In genomic region chr10:83565449-83566441, GRCm38 (mm10) we compare ENCODE assay signal across 17 mouse cellular contexts. TPM values are rescaled to one million over a fixed set of nuclear protein-coding genes. Genes with fewer than 3 reads are reported as not detected.
DNase-seq lines count a peak whose midpoint lies in the region; ATAC-seq and TF ChIP-seq lines count a peak whose summit lies in the region.
"Had no signal": no experiment of that assay in that cellular context is flagged by ENCODE, and none has a peak within 500 bp of the region (broad histone marks: within the 10 kb centered on the region; RNA-seq: fewer than 3 reads in every experiment).

No protein-coding gene starts in this region.

- WGBS in lung, embryonic 14.5 days: 96% methylated on average over 7 of the region's 7 CpGs
- 94% methylated on average over 7 of the region's 7 CpGs for WGBS in kidney, embryonic 16.5 days

- TF ChIP-seq POLR2A in CH12.LX (IDR thresholded peaks at IDR 0.05; ENCODE audit: low read depth, low read length): no peak

- ATAC-seq in lung, embryonic 14.5 days (ENCODE audit: insufficient read depth): no peak
- ATAC-seq in monocyte, adult 5-6 weeks (replicated peaks; ENCODE audit: insufficient number of reproducible peaks, low FRiP score, low TSS enrichment, poor library complexity, severe bottlenecking): peak; percentile 24; the same call in 1 of the 2 replicates
- no peak for ATAC-seq in kidney, embryonic 16.5 days (ENCODE audit: low FRiP score, low TSS enrichment)

- peaks cover 82% of the 10 kb centered on the region for H3K36me3 ChIP-seq in lung, embryonic 14.5 days (ENCODE audit: insufficient read depth)
- peaks cover 59 to 89% of the 10 kb centered on the region in 2 experiments for H3K36me3 ChIP-seq in CH12.LX (replicated peaks in 1 of 2; ENCODE audit: control insufficient read depth in 1 of 2, insufficient read depth in 1 of 2, low read length in 1 of 2)
- peaks cover 71% of the 10 kb centered on the region for H3K36me3 ChIP-seq in kidney, embryonic 16.5 days (ENCODE audit: insufficient read depth, low read length)

- no peaks in the 10 kb centered on the region for H3K9me3 ChIP-seq in lung, embryonic 14.5 days (ENCODE audit: low read depth, low read length)
- no peaks in the 10 kb centered on the region for H3K9me3 ChIP-seq in CH12.LX (replicated peaks; ENCODE audit: low read length)
- no peaks in the 10 kb centered on the region for H3K9me3 ChIP-seq in kidney, embryonic 16.5 days (ENCODE audit: low read length)
- H3K9me3 ChIP-seq: embryonic facial prominence, embryonic 12.5 days; limb, embryonic 13.5 days; neural tube, embryonic 15.5 days had no signal

- H3K9ac ChIP-seq in lung, embryonic 14.5 days: no peak overlapping the region
- no peak overlapping the region for H3K9ac ChIP-seq in CH12.LX (ENCODE audit: insufficient read depth, low read depth)
- H3K9ac ChIP-seq in kidney, embryonic 16.5 days (replicated peaks; ENCODE audit: low read length): no peak overlapping the region
- H3K9ac ChIP-seq: embryonic facial prominence, embryonic 12.5 days; hindbrain, embryonic 14.5 days; limb, embryonic 13.5 days; neural tube, embryonic 15.5 days had no signal

- DNase-seq in lung, embryonic 14.5 days: no peak
- DNase-seq in lung, postnatal 14 days: no peak
- DNase-seq in CH12.LX (ENCODE audit: extremely low read depth) (peak; percentile 15), MN1 (ENCODE audit: low spot score) (no peak)
- peak; percentile 16 for DNase-seq in c-Kit-positive CD71-negative TER-119-negative erythroid progenitor cells, embryonic 14.5 days (ENCODE audit: low read depth)
- no peak for DNase-seq in frontal cortex, postnatal 36 days (ENCODE audit: low spot score in 2 of 2)
- DNase-seq: adrenal gland, postnatal 36 days; heart, adult 18-20 months; kidney, adult 9 months; thymus, postnatal 36 days had no signal

- in situ Hi-C loops in CH12.LX (cut with MboI; ENCODE audit: low pct_ligation_motif_present, low pct_unique_long_range_greater_than_20kb, low sequenced_read_pairs): no loop called here

- TF ChIP-seq RAD21 in CH12.LX (IDR thresholded peaks at IDR 0.05; ENCODE audit: low read depth, low read length): no peak

- no peak overlapping the region for H3K4me2 ChIP-seq in lung, embryonic 14.5 days
- H3K4me2 ChIP-seq in CH12.LX (ENCODE audit: insufficient read depth, low read depth, poor library complexity, severe bottlenecking): no peak overlapping the region
- no peak overlapping the region for H3K4me2 ChIP-seq in kidney, embryonic 16.5 days (replicated peaks; ENCODE audit: low read depth, low read length)
- H3K4me2 ChIP-seq: embryonic facial prominence, embryonic 12.5 days; hindbrain, embryonic 14.5 days; limb, embryonic 13.5 days; neural tube, embryonic 15.5 days had no signal

- H3K4me3 ChIP-seq in lung, embryonic 14.5 days (ENCODE audit: low read depth, low read length): no peak overlapping the region
- no peak overlapping the region for H3K4me3 ChIP-seq in CH12.LX (replicated peaks in 1 of 3; ENCODE audit: low read depth in 2 of 3, low read length in 2 of 3, poor library complexity in 1 of 3)
- no peak overlapping the region for H3K4me3 ChIP-seq in kidney, embryonic 16.5 days (ENCODE audit: low read length)
- H3K4me3 ChIP-seq: embryonic facial prominence, embryonic 12.5 days; limb, embryonic 13.5 days; neural tube, embryonic 15.5 days had no signal

- no peak overlapping the region for H3K27ac ChIP-seq in lung, embryonic 14.5 days (ENCODE audit: low read depth)
- H3K27ac ChIP-seq in CH12.LX (ENCODE audit: insufficient read depth, low read depth): no peak overlapping the region
- no peak overlapping the region for H3K27ac ChIP-seq in kidney, embryonic 16.5 days (ENCODE audit: low read length)
- H3K27ac ChIP-seq: embryonic facial prominence, embryonic 12.5 days; hindbrain, embryonic 14.5 days; limb, embryonic 13.5 days; neural tube, embryonic 15.5 days had no signal

- no peaks in the 10 kb centered on the region for H3K27me3 ChIP-seq in lung, embryonic 14.5 days (ENCODE audit: insufficient read depth, low read length)
- H3K27me3 ChIP-seq in CH12.LX (replicated peaks): no peaks in the 10 kb centered on the region
- H3K27me3 ChIP-seq in kidney, embryonic 16.5 days (ENCODE audit: insufficient read depth, low read length): no peaks in the 10 kb centered on the region
- H3K27me3 ChIP-seq: embryonic facial prominence, embryonic 12.5 days; limb, embryonic 13.5 days; neural tube, embryonic 15.5 days had no signal

- dilution Hi-C loops in CH12.LX (cut with MboI; ENCODE audit: extremely low pct_ligation_motif_present, extremely low pct_unique_long_range_greater_than_20kb, low sequenced_read_pairs): no loop called here

- no peaks in the 10 kb centered on the region for H3K79me2 ChIP-seq in CH12.LX (replicated peaks; ENCODE audit: control insufficient read depth, extremely low read depth, insufficient read depth, poor library complexity, severe bottlenecking)

- no peaks in the 10 kb centered on the region for H3K4me1 ChIP-seq in lung, embryonic 14.5 days (ENCODE audit: insufficient read depth)
- peaks cover 2% of the 10 kb centered on the region in 2 experiments; a peak in 2 of 4 replicates for H3K4me1 ChIP-seq in CH12.LX (ENCODE audit: control insufficient read depth in 1 of 2, insufficient read depth in 2 of 2)
- H3K4me1 ChIP-seq in kidney, embryonic 16.5 days (ENCODE audit: insufficient read depth, low read length): no peaks in the 10 kb centered on the region
- H3K4me1 ChIP-seq: embryonic facial prominence, embryonic 12.5 days; limb, embryonic 13.5 days; neural tube, embryonic 15.5 days had no signal

- TF ChIP-seq EP300 in CH12.LX (IDR thresholded peaks at IDR 0.05; ENCODE audit: low read length): no peak

- TF ChIP-seq CTCF in lung, embryonic 14.5 days (IDR thresholded peaks at IDR 0.05; ENCODE audit: low read depth): peak; percentile 35; the same call in 1 of the 2 replicates
- TF ChIP-seq CTCF in CH12.LX (conservative IDR thresholded peaks at IDR 0.05 in 1 of 2, IDR thresholded peaks at IDR 0.05 in 1 of 2; ENCODE audit: low read depth in 2 of 2, low read length in 2 of 2): no peak; a peak in 1 of 4 replicates

TF ChIP-seq in CH12.LX, 34 proteins besides CTCF, POLR2A, EP300 and RAD21:
- TF ChIP-seq KAT2A (IDR thresholded peaks at IDR 0.05; ENCODE audit: insufficient replicate concordance, low read length) (no peak), MYC (IDR thresholded peaks at IDR 0.05; ENCODE audit: low read depth, low read length) (no peak), CHD1 (IDR thresholded peaks at IDR 0.05; ENCODE audit: low read depth, low read length) (no peak), USF2 (conservative IDR thresholded peaks at IDR 0.05; ENCODE audit: low read depth, low read length) (no peak), MAZ (IDR thresholded peaks at IDR 0.05; ENCODE audit: low read depth, low read length) (no peak), USF1 (IDR thresholded peaks at IDR 0.05; ENCODE audit: low read depth, low read length) (no peak), IRF4 (IDR thresholded peaks at IDR 0.05; ENCODE audit: low read depth, low read length) (no peak), RCOR1 (conservative IDR thresholded peaks at IDR 0.05; ENCODE audit: low read depth, low read length) (no peak), ZNF384 (IDR thresholded peaks at IDR 0.05; ENCODE audit: low read depth, low read length) (no peak), ELF1 (IDR thresholded peaks at IDR 0.05; ENCODE audit: low read depth, low read length) (no peak), CHD2 (IDR thresholded peaks at IDR 0.05; ENCODE audit: low read length) (no peak), MAFK (IDR thresholded peaks at IDR 0.05; ENCODE audit: insufficient replicate concordance, low read length) (no peak), MXI1 (IDR thresholded peaks at IDR 0.05; ENCODE audit: low read depth, low read length) (no peak), MEF2A (IDR thresholded peaks at IDR 0.05; ENCODE audit: borderline replicate concordance, low read depth, low read length) (no peak), NELFE (IDR thresholded peaks at IDR 0.05; ENCODE audit: low read depth, low read length) (no peak), JUND (conservative IDR thresholded peaks at IDR 0.05; ENCODE audit: low read depth, low read length) (no peak), SIN3A (IDR thresholded peaks at IDR 0.05; ENCODE audit: low read length) (no peak), GABPA (IDR thresholded peaks at IDR 0.05; ENCODE audit: insufficient replicate concordance, low read depth, low read length) (no peak), TCF12 (IDR thresholded peaks at IDR 0.05; ENCODE audit: low read depth, low read length) (no peak)

RNA-seq across cellular contexts. Expression of gene Washc4, which starts 22.2 kb away (rescaled TPM):
- 36.9 and 40.8 TPM in 2 replicates for polyA plus RNA-seq in lung, embryonic 14.5 days (2014; fragmentation: Nextera tagmentation; extraction: Ambion mirVana)
- total RNA-seq in CH12.LX (2012; rRNA removed) (15.9 and 16.3 TPM in 2 replicates), CH12.LX (2014; rRNA removed) (31.8 and 36.4 TPM in 2 replicates)
- 19.3 and 22.0 TPM in 2 replicates for polyA plus RNA-seq in CH12.LX (2012; ENCODE audit: insufficient read length, low read depth)
- total RNA-seq in monocyte, adult 5-6 weeks (2017): 55.5 to 59.6 TPM (median 57.4 TPM) in 3 replicates
- 37.2 and 39.5 TPM in 2 replicates for polyA plus RNA-seq in kidney, embryonic 16.5 days (2015; fragmentation: Nextera tagmentation; extraction: Ambion mirVana)

RNA-seq across cellular contexts. Expression of gene Aldh1l2, which starts 31.8 kb away (rescaled TPM):
- polyA plus RNA-seq in lung, embryonic 14.5 days (2014; fragmentation: Nextera tagmentation; extraction: Ambion mirVana): 1.9 and 2.5 TPM in 2 replicates
- 0.17 and 0.34 TPM in 2 replicates for total RNA-seq in CH12.LX (2012; rRNA removed)
- total RNA-seq in CH12.LX (2014; rRNA removed): not detected in 2 replicates
- polyA plus RNA-seq in CH12.LX (2012; ENCODE audit: insufficient read length, low read depth): 0.59 and 0.80 TPM in 2 replicates
- total RNA-seq in monocyte, adult 5-6 weeks (2017): 0.10 TPM in 1 of 3 replicates, not detected in the others
- 0.80 and 0.81 TPM in 2 replicates for polyA plus RNA-seq in kidney, embryonic 16.5 days (2015; fragmentation: Nextera tagmentation; extraction: Ambion mirVana)
- total RNA-seq: megakaryocyte-erythroid progenitor cell, adult 5-6 weeks had no signal

Comparison
In these comparisons a context has a peak if more than half of its experiments do, and no peak if none do; other contexts are left out.
1. DNase-seq: peak in CH12.LX (single experiment) and c-Kit-positive CD71-negative TER-119-negative erythroid progenitor cells, embryonic 14.5 days (single experiment); none in lung, embryonic 14.5 days (single experiment), lung, postnatal 14 days (single experiment), MN1 (single experiment) and frontal cortex, postnatal 36 days (0 of 2).